Mouse (Mus musculus): Measurements from ENCODE around the gene Phf21a.

DNA sequence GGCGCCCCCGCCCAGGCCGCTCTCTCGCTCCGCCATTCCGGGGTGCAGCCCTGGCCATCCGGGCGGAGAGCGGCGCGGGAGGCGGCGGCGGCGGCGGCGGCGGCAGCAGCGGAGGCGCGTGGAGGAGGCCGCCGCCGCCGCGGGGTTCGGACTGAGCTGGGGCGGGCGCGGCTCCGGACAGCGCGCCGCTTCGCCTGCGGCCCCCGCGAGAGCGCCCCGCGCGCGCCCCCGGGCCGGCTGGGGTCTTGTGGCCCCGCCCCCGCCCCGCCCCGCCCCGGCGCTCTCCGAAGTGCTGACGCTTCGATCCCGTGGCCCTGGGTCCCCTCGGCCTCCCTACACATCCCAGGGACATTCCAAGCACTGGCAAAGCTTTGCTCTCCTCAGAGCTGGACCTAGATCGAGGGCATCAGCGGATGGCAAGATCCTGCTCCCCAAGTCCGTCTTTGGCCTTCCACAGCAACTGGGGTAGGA is 308.2 kb downstream of the Phf21a start, which contains the start of gene Mapk8ip1:
- TF ChIP-seq CTCF (IDR thresholded peaks at IDR 0.05; ENCODE audit: extremely low read depth, insufficient read depth, insufficient read length, insufficient replicate concordance) (no peak), POLR2A (IDR thresholded peaks at IDR 0.05; ENCODE audit: low read depth, low read length) (no peak)

All from spleen, adult 2 months (tissue).